In the genomic region with DNA sequence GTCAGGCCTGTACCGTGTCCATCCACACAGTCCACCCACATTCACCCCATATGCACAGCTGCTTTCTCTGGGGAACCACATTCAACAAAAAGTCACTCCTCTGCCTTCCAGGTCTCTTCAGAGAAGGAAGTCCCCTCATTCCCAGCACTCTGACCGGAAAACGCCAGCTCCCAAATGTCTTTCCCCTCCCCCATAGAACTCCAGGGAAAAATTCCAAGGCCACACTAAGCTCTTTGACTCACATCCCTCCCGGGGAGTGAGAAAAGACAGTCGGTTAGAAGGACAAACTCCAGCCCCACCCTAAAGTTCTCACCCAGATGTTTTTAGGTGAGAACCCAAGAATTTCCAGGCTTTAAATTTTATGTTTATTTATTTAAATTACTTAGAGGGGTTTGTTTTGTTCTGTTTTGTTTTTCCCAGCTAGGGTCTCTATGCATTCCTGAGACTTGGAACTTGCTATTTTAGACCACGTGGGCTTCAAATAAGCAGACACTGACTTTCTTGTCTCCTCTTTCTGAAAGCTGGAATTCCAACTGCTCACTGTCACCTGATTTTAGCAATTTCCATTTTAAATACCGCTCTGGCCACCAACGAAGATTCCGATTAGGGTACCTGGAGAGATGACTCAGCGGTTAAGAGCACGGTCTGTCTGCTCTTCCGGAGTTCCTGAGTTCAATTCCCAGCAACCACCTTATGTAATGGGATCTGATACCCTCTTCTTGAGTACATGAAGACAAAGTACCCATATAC, we compare ENCODE assay signal across 11 mouse cellular contexts. TPM values are rescaled to one million over a fixed set of nuclear protein-coding genes. Genes with fewer than 3 reads are reported as not detected.
DNase-seq lines count a peak whose midpoint lies in the region; ATAC-seq and TF ChIP-seq lines count a peak whose summit lies in the region.
"Had no signal": no experiment of that assay in that cellular context is flagged by ENCODE, and none has a peak within 500 bp of the region (broad histone marks: within the 10 kb centered on the region; RNA-seq: fewer than 3 reads in every experiment).

No protein-coding gene starts in this region.

- no peaks in the 10 kb centered on the region for H3K36me3 ChIP-seq in heart, postnatal 0 days (replicated peaks; ENCODE audit: control insufficient read depth, insufficient read depth, low read length)
- H3K36me3 ChIP-seq: embryonic facial prominence, embryonic 12.5 days; hindbrain, embryonic 13.5 days had no signal

- H3K4me1 ChIP-seq in heart, postnatal 0 days (ENCODE audit: control insufficient read depth, insufficient read depth) = no peaks in the 10 kb centered on the region
- H3K4me1 ChIP-seq: embryonic facial prominence, embryonic 12.5 days; hindbrain, embryonic 13.5 days had no signal

- no peak for TF ChIP-seq CTCF in heart, postnatal 0 days (IDR thresholded peaks at IDR 0.05; ENCODE audit: low read depth)

- WGBS in heart, postnatal 0 days = 28% methylated on average over 12 of the region's 12 CpGs

- peak; percentile 18 for DNase-seq in kidney, adult 9 months
- no peak for DNase-seq in kidney, adult 8-10 months
- DNase-seq in ES-CJ7 (ENCODE audit: low read depth, low spot score) = peak; percentile 88
- peak; percentile 92 for DNase-seq in R1 (ENCODE audit: low read depth, low spot score)
- DNase-seq in heart, postnatal 0 days (ENCODE audit: low spot score) = peak; percentile 11
- no peak for DNase-seq in ovary, postnatal 14 days (ENCODE audit: low spot score)
- DNase-seq in B cell, adult 2 months = no peak
- DNase-seq: layer of hippocampus, adult 9-11 months; thymus, postnatal 14 days had no signal

- H3K9ac ChIP-seq in heart, postnatal 0 days (replicated peaks; ENCODE audit: low read depth, low read length) = no peak overlapping the region
- H3K9ac ChIP-seq: embryonic facial prominence, embryonic 12.5 days; hindbrain, embryonic 13.5 days had no signal

- no peaks in the 10 kb centered on the region for H3K9me3 ChIP-seq in heart, postnatal 0 days (replicated peaks; ENCODE audit: control insufficient read depth, low read length)
- H3K9me3 ChIP-seq: embryonic facial prominence, embryonic 12.5 days; hindbrain, embryonic 13.5 days had no signal

- no peak overlapping the region for H3K27ac ChIP-seq in heart, postnatal 0 days (ENCODE audit: low read depth)
- H3K27ac ChIP-seq: embryonic facial prominence, embryonic 12.5 days; hindbrain, embryonic 13.5 days had no signal

- no peak for TF ChIP-seq EP300 in heart, postnatal 0 days (IDR thresholded peaks at IDR 0.05; ENCODE audit: low read depth)

- H3K4me2 ChIP-seq in heart, postnatal 0 days (ENCODE audit: low read depth, low read length) = no peak overlapping the region
- H3K4me2 ChIP-seq: embryonic facial prominence, embryonic 12.5 days; hindbrain, embryonic 13.5 days had no signal

- no peak; the same call in 1 of the 2 replicates for ATAC-seq in heart, postnatal 0 days (ENCODE audit: insufficient read depth, low read depth)

- H3K27me3 ChIP-seq in heart, postnatal 0 days (ENCODE audit: control insufficient read depth, insufficient read depth, low read length) = no peaks in the 10 kb centered on the region

- H3K4me3 ChIP-seq in heart, postnatal 0 days (ENCODE audit: low read depth, low read length) = no peak overlapping the region
- H3K4me3 ChIP-seq: embryonic facial prominence, embryonic 12.5 days; hindbrain, embryonic 13.5 days had no signal

RNA-seq across cellular contexts. Expression of a gene that starts 6.3 kb away (rescaled TPM):
- total RNA-seq in heart, postnatal 0 days (2014; rRNA removed; ENCODE audit: low replicate concordance) = 21.6 and 29.4 TPM in 2 replicates
- 9.4 and 11.5 TPM in 2 replicates for polyA plus RNA-seq in heart, postnatal 0 days (2015; fragmentation: Nextera tagmentation; extraction: Ambion mirVana)

Comparison
In these comparisons a context has a peak if more than half of its experiments do, and no peak if none do; other contexts are left out.
1. DNase-seq: peak in kidney, adult 9 months (single experiment), ES-CJ7 (single experiment), R1 (single experiment) and heart, postnatal 0 days (single experiment); none in kidney, adult 8-10 months (0 of 2), ovary, postnatal 14 days (single experiment) and B cell, adult 2 months (0 of 2).